Mouse (Mus musculus) brain, adult 2 months (tissue): ENCODE measurements around the gene Arhgap8.

Experiments used
- DNase-seq: peaks from one replicate; pipeline ENCODE4 v3.0.0; 2011; ENCODE audit warnings: low read depth, low spot score

Arhgap8 gene

DNA sequence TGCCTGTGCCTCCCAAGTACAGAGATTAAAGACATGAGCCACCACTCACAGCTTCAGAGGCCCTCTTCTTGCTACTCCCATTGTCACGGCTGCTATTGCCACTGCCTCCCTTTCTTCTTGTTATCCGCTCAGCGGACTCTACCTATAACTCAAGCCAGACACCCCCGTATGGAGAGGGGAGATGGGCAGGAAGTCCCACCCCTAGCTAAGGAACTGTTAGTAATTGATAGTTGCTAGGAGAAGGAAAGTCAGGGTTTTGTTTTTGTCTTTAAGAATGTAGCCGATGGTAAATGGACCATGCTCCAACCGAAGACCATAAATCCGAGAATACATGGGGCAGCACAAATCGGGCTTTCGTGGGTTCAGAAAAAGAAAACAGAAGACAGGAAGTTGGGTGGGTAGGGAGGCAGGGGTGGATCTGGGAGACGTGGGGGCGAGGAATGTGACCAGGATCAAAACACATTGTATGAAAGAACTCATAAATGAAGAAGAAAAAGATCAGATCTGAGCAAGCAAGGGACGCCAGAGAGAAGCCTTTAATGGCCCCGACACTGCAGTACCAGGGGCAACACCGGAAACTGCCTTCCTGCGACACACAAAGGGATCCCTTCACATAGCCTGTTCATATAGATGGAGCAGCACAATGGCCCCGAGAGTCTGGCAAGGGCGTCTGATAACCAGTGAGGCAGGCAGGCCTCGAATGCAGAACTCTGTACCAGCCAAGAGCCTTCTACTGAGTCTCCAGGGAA is 12.0 kb downstream of the Arhgap8 start:
- DNase-seq, result no peak

- no peak for DNase-seq
Observed at GRCm38 (mm10) chr15:84732425-84732749, 12.5 kb downstream of the Arhgap8 start.

DNA sequence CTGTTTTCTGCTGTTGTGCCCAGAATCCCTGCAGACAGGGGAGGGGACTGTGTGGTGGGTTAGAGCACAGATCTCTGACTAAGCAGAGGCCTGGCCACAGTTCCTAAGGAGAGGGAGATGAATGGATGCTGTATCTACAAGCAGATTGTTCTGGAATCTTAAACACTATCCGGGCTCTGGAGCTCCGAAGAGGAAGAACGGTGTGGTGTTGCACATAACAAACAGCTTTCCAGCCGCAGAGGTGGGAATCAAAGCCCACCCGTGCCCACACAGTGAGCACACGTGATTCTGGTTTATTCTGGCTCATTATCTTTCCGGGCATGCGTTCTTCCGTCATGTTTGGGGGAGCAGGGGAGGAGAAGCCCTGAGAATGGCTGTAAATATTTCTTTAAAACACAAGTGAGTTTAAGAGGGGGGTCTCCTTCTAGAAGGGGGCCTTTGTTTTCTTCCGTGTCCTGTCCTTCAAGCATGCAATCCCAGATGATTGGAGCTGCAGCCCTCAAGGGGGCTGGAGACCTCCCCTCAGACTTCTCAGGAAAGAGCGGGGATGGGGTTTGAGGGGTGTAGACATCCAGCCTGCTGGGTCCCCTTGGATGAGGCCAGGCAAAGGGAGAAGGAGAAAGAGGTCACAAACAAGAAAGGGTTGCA is 16.6 kb downstream of the Arhgap8 start:
- DNase-seq, result peak; percentile 9

DNA sequence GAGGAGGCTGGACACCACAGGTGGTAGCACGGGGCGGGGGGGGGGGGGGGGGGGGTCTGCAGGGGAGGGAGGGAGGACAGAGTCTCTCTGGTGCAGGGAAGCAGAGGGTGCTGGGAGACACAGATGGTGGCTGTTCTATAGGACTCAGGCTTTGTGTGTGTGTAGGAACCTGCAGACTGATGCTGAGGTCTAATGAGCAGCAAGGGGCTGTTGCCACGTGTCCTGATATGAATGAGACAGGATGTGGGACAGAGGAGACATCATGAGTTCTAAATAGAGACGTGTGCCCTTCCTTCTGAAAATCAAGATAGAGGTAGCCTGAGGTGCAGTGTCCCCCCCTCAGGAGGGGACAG is 17.1 kb downstream of the Arhgap8 start:
- DNase-seq, result no peak

DNA sequence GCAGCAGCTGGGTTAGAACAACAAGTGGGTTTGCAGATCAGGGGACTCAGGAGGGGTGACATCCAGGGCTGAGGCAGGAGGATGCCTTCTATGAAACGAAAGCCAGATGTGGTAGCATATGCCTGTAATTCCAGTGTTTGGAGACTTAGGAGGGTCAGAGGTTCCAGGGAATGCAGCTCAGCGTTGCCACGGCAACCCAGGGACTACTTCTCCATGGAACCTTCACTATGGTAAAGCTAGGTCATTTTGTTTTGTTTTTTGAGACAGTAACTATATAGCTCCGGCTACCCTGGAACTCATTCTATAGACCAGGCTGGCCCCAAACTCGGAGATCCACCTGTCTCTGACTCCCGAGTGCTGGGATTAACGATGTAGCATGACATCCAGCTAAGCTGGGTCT is 18.4 kb downstream of the Arhgap8 start:
- no peak for DNase-seq

- DNase-seq, result no peak
Observed at GRCm38 (mm10) chr15:84741573-84741972, 21.7 kb downstream of the Arhgap8 start.

DNA sequence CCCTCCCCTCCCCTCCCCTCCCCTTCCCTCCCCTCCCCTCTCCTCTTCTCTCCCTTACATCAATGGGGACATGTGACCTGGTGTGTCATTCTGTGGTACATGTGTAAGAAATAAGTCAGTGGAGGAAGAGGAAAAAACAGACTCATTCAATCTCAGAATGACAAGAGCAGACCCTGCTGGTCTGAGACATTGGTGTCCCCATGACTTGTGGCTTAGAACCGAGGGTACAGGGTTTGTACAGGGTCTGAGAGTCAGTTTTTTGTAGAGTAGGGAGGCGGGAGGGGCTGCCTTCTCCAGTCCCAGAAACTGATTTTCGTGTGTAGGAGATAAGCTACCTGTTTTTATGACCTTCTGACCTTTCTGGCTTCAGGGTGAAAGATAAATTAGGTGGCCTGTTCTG is 23.5 kb downstream of the Arhgap8 start:
- DNase-seq, result no peak

DNA sequence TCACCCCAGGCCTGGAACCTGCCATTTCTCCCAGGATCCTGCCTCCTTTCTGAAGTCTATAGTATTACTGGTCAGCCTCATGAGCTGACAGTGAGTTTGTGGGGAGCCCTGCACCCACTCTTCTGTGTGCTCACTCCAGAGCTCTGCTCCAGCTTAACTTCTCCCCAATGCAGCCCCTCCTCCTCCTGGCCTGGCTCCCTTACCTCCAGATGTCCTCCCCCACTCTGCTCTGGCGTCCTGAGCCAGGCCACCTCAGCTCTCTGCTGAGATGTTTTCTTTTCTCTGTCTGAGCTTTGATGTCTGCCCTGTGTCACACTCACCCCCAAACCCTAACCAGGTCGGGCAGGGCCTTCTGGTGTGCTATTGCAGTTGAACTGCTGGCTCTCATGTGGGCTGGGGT is 24.5 kb downstream of the Arhgap8 start:
- DNase-seq, result no peak

DNA sequence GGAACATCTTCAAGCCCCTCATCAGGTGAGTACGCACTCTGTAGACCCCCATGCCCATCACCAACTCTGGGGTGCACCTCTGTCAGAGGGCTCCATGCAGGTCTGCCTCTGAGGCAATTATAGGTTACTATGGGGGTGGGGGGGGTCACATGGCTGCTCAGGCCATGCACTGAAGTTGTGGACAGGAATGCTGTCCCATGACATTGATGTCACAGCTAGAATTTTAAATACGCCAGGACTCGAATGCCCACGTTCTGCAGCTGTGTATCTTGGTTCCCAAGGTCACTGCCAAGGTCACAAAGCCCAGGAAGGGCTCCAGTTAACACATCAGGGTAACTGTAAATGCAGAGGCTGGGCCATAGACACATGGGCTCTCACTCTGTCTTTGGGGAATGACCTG is 26.0 kb downstream of the Arhgap8 start:
- DNase-seq, result no peak

DNA sequence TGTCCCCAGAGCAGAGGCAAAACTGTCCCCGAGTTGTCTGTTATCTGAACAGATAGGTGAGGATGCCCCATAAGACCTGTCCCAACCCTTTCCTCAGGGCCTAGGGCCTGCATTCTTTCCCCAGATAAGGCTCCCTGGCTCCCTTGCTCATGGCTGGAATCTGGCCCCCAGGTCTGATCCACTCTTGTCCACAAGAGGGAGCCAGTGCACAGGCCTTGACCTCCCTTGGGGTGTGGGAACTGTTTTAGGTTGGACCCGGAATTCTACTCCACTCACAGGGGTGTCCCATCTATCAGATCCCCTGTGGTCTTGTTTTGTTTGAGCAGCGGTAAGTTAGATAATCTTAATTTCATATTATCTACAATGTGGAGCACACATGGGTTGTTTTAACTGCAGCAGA is 35.1 kb downstream of the Arhgap8 start:
- DNase-seq, result peak; percentile 63

DNA sequence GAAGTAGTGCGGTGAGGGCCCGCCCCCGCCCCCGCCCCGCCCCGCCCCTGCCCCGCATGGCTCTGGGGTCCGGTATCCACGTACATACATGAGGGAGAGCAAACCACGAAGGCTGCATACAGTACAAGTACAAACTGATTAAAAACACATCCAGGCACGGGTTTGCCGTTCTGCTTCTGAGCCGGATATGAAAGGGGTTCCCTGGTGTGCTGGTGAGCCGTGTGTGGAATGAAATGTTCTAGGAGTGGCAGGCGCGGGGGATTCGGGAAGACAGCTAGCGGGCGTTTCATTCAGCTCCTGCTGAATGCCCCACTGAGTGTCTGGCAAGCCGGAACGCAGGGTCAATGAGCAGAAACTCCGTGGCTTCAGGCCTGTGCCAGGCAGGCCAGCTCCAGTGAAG is 36.6 kb downstream of the Arhgap8 start:
- peak; percentile 60 for DNase-seq

DNA sequence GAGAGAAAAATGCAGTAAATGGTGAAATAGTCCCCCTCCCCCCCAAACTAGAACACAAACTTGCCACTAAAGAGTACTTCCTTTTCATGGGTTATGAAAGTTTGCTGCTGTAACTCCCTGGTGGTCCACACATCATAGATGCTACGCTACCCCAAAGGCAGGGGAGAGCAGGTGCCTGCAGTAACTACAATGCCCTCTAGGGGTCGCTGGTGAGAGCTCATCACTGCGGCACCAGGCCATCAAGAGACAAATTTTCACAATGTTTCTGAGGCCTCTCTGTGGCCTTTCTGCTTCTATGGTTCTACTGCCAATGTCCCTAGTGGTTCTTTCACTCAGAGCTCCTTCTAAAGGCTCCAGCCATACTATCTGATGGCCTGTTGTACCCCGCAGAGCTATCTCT is 38.6 kb downstream of the Arhgap8 start:
- DNase-seq, result peak; percentile 38

GRCm38 (mm10) chr15:84762712-84763422 is 43.0 kb downstream of the Arhgap8 start:
- no peak for DNase-seq

- DNase-seq, result no peak
Observed at GRCm38 (mm10) chr15:84763423-84763812, 43.6 kb downstream of the Arhgap8 start.

GRCm38 (mm10) chr15:84766621-84767020 is 46.8 kb downstream of the Arhgap8 start:
- no peak for DNase-seq

DNA sequence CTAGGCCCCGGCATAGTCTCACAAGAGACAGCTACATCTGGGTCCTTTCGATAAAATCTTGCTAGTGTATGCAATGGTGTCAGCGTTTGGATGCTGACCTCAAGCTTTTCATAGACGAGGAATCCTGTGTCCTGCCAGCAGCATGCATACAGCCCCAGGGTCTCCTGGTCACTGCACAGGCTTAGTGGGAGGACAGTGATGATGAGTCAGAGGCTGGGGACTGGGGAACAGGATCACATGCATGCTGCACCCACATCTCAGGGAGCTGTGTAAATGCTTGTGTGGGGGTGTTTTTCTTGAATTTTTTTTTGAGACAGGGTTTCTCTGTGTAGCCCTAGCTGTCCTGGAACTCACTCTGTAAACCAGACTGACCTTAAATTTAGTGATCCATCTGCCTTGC is 48.7 kb downstream of the Arhgap8 start:
- peak; percentile 81 for DNase-seq

DNA sequence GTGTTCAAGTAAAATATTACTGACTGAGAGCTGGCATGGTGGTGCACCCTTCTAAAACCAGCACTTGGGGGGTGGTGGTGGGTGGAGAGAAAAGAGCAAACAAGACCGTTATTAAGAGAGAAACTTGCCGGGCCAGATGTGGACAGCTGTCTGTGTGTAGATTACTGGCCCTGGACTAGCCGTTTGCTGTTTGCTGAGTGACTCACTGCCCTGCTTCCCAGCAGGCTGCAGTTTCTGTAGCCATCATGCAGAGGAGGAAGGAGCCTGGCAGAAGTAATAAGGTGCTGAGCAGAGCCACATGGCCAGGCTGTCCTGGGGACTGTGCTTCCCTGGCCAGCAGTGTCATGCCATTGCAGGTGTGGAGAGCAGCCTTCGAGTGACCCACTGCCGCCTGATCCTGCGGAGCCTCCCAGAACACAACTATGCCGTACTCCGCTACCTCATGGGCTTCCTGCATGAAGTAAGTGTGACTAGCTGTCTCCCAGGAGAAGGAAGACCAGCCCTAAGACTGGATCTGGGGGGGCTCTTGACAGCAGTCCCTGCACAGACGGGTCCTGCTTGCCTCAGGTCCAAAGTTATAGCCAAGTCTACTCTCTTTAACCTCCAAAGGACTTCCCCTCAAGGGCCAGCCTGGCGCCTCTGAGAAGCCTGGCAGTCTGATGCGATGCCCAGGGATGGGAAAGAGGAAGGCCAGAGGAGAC is 49.9 kb downstream of the Arhgap8 start:
- DNase-seq, result peak; percentile 20

GRCm38 (mm10) chr15:84772191-84773111 is 52.6 kb downstream of the Arhgap8 start:
- peak; percentile 60 for DNase-seq

DNA sequence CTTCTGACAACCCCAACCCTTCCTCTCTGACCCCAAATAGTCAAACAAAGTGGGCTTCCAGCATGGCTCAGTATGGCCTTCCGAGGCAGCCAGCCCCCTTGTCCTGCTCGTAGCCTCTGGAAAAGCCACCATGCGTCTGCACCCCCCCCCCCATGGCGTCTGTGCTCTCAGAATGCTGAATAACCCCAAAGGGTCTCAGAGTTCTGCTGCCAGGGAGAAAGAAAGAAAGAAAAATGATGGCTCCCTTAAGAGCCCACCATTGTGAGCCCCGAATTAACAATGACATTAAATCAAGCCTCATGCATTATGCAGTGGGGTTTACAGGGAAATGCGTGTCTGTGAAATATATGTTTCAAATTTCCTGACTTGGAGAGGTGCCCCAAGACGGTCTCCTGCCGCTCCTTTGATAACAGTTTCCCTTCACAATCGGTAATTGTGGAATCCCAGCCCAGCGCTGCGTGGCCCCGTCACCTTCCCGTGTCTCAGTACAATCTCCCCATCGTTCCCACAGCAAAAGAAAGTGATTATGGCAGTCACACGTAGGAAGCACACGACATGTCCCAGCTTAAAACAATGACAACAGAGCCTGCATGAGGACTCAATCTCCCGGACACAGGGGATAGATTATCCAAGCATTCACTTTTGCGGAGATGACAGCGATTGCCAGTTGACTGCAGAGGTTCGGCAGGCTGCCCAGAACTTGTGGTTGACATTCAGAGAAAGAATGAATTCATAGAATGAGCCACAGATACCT is 55.7 kb downstream of the Arhgap8 start:
- DNase-seq, result peak; percentile 25

- no peak for DNase-seq
Observed at GRCm38 (mm10) chr15:84778587-84778986, 58.7 kb downstream of the Arhgap8 start.

DNA sequence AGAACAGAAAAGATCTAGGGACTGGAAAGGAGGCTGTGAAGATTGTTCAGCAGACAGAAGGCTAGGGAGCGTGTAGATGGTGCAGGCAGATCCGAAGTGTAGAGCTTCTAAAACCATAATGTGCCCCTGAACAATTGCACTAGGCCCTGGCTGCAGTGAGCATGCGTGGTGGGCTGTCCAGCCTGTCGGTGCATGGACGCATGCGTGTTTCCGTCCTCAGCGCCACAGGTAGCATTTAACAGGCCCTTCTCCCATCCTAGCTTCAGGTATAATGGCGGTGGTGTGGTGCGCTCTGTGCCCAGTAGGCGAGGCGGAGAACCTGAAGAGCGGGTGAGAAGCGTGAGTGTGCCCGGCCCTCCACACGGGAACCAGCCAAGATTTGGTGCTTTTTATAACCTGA is 65.0 kb downstream of the Arhgap8 start:
- DNase-seq, result no peak
